Mouse (Mus musculus) intestine, embryonic 14.5 days (tissue): ENCODE measurements around the gene Patz1. TPM values are rescaled to one million over a fixed set of nuclear protein-coding genes. Genes with fewer than 3 reads are reported as not detected.
A peak's percentile ranks its signal among the peaks of the same experiment; 100 is the strongest.

Experiments
- ATAC-seq: fragments of 200-750 bp; cut with Nextera tagmentation; replicated peaks from 2 replicates; pipeline ENCODE4 v1.8.0; 2017; ENCODE audit warnings: low read depth, moderate number of reproducible peaks, moderate TSS enrichment, moderate library complexity; ENCODE audit not compliant: low FRiP score, low TSS enrichment
- DNase-seq: peaks from one replicate; pipeline ENCODE4 v3.0.0-alpha.2; 2018; ENCODE audit warnings: low spot score
- H3K27ac ChIP-seq: fragments of 300-500 bp; sonication (generic); 2 replicates; pipeline ENCODE4 v1.5.1; 2014; ENCODE audit warnings: low read depth, mild to moderate bottlenecking, control low read depth
- H3K27me3 ChIP-seq: fragments of 300-500 bp; sonication (generic); replicated peaks from 2 replicates; pipeline ENCODE4 v1.6.1; 2014; ENCODE audit warnings: low read length, control low read depth; ENCODE audit not compliant: control insufficient read depth, insufficient read depth
- H3K36me3 ChIP-seq: fragments of 300-500 bp; sonication (generic); 2 replicates; pipeline ENCODE4 v1.6.1; 2014; ENCODE audit warnings: low read length, control low read depth; ENCODE audit not compliant: control insufficient read depth, insufficient read depth
- H3K4me1 ChIP-seq: fragments of 300-500 bp; sonication (generic); replicated peaks from 2 replicates; pipeline ENCODE4 v1.6.1; 2014; ENCODE audit warnings: low read length, control low read depth, mixed read lengths; ENCODE audit not compliant: control insufficient read depth, insufficient read depth
- H3K4me2 ChIP-seq: fragments of 300-500 bp; sonication (generic); 2 replicates; pipeline ENCODE4 v1.6.1; 2014; ENCODE audit warnings: low read length
- H3K4me3 ChIP-seq: fragments of 300-500 bp; sonication (generic); 2 replicates; pipeline ENCODE4 v1.5.1; 2014; ENCODE audit warnings: low read depth, low read length, control low read depth, mixed read lengths
- H3K9ac ChIP-seq: fragments of 300-500 bp; sonication (generic); 2 replicates; pipeline ENCODE4 v1.6.1; 2014; ENCODE audit warnings: mild to moderate bottlenecking, low read length
- H3K9me3 ChIP-seq: fragments of 300-500 bp; sonication (generic); 2 replicates; pipeline ENCODE4 v1.6.1; 2016; ENCODE audit warnings: low read length, control low read depth; ENCODE audit not compliant: control insufficient read depth
- WGBS: fragments of 180-500 bp; shearing (Covaris S2); extraction: QIAGEN DNeasy Blood & Tissue Kit; methylation state at CpG from one replicate; pipeline ENCODE4 v1.1.7; 2014; 5-methylcytosine and 5-hydroxymethylcytosine counted together
- polyA plus RNA-seq: library from polyadenylated mRNA; unstranded; fragments of >200 nt; fragmentation: Nextera tagmentation; extraction: Ambion mirVana; gene quantifications from 2 replicates; pipeline ENCODE4 v1.2.1, GENCODE M21; 2014

The Patz1 gene
- polyA plus RNA-seq, 1 experiment from 2014 or later = 50.6 TPM

DNA sequence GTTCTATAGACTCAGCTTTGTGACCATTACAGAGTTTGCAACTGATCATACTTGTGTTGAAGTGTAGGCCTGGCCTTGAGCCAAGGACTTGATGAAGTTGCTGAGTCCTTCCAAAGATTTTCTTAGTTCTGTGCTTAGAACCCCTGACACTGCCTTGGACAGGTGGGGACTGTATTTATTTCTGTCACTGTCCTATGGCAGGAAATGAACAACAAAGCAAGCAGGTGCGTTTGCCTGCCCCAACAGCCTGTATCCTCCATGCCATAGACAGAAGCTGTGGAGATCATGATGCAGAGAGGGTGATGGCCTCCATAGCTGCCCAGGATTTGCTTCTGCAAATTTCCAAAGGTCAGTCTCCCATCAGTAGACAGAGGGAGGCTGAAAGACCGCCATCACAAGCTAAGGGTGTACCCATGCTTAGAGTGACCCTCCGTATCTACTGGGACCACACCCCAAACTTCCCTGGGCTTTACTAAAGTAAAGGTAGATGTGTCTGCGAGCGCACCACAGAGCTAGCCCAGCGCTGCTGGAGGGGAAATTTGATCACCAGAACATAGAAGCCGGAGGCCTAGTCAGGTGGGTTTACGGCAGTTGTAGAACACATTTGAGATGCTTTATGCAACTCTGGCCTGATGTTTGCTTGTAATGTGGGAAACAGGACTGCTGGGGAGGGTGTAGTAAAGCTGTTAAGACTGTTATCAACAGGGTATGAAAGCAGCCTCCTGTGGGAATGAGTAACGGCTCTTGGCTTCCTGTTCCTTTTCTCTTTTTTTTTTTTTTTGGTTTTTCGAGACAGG lies 22.3 kb downstream of the Patz1 start:
- Histone ChIP-seq H3K27me3 (no peaks in the 10 kb centered on the region), H3K4me1 (no peaks in the 10 kb centered on the region)
- WGBS = 92% methylated on average over 9 of the region's 10 CpGs

DNA sequence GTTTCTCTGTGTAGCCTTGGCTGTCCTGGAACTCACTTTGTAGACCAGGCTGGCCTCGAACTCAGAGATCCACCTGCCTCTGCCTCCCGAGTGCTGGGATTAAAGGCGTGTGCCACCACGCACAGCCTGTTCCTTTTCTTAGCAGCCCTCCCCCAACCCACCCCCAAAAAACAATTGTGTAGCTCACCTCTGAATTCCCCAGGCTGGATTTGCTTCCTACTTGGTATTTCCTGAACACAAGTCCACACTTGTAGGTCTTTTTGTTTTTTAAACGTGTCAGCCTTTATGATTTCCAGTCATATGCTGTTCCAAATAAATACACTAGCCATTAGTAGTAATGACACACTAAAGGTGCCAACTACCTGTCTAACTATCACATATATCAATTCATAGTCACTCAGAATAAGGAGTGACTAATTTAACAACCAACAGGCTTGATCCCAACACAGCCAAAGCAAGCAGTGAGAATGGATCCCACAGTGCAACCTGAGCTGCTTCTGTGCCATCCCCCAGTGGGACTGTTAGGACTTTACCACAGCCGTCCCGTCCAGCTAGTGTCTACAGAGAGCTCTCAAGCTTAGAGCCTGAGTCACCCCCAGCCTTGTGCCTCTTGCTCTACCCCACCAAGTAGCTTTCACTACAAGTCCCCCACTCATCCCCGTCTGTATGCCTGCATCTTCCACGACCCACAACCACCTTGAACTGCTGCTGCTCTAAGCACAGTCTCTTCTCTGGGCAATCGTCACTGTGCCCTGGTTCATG lies 23.1 kb downstream of the Patz1 start:
- Histone ChIP-seq H3K4me2 (no peak overlapping the region), H3K9ac (no peak overlapping the region), H3K4me3 (no peak overlapping the region), H3K27me3 (no peaks in the 10 kb centered on the region), H3K36me3 (peaks cover 48% of the 10 kb centered on the region), H3K4me1 (no peaks in the 10 kb centered on the region), H3K27ac (no peak overlapping the region), H3K9me3 (no peaks in the 10 kb centered on the region)
- no peak for ATAC-seq
- WGBS = 86% methylated on average over 10 of the region's 10 CpGs
- no peak for DNase-seq

More for the DNA sequence above, 22.3 kb downstream of the Patz1 start:
- Histone ChIP-seq H3K9me3 (no peaks in the 10 kb centered on the region), H3K36me3 (peaks cover 56% of the 10 kb centered on the region), H3K4me2 (no peak overlapping the region), H3K27ac (no peak overlapping the region), H3K4me3 (no peak overlapping the region), H3K9ac (no peak overlapping the region)
- no peak for DNase-seq
- ATAC-seq = no peak

DNA sequence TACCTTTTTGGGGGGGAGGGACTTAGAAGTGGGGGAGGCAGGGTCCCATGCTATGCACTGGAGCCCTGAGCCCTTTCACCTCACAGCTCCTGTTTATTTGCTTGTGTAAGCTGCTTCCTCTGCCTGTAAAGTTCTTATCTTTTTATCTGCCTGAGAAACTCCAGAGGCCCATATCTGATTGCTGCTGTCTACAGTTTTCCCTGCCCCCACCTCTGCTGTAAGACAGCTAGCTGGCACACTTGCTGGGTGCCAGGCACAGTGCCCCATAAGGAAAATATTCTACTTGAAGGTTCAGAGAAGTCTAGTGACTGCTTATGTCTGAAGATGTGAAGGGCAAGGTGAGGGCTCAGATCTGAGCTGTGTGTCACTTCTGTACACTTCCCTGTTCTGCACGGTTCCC lies 24.6 kb downstream of the Patz1 start:
- ATAC-seq = no peak
- Histone ChIP-seq H3K27me3 (no peaks in the 10 kb centered on the region), H3K9ac (no peak overlapping the region)

DNA sequence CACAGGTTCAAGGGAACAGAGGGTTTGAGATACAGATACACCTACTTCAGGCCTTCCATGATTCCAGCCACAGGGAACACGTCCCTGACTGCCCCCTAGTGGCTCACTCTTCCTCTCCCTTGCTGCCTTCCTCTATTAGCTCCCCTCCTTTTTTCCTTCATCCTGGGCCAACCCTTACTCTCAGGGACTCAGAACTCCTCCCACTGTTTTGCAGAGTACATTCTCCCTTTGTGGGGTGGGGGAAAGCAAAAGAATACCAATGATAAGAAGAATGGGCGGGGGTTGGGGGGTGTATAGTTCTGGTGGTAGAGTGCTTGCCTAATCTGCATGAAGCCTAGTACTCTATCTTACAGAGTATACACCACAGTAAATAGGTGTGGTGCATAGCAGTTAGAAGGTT lies 25.5 kb downstream of the Patz1 start:
- Histone ChIP-seq H3K4me1 (no peaks in the 10 kb centered on the region), H3K4me2 (no peak overlapping the region), H3K4me3 (no peak overlapping the region), H3K9ac (no peak overlapping the region), H3K27me3 (no peaks in the 10 kb centered on the region), H3K36me3 (peaks cover 24% of the 10 kb centered on the region), H3K9me3 (no peaks in the 10 kb centered on the region), H3K27ac (no peak overlapping the region)
- 0 out of 2 replicates have a peak, but pooled peaks have one; percentile 13 for ATAC-seq
- DNase-seq = peak; percentile 69
- WGBS = 40% methylated on average over 2 of the region's 2 CpGs

More for the DNA sequence above, 24.6 kb downstream of the Patz1 start:
- Histone ChIP-seq H3K4me3 (no peak overlapping the region), H3K4me2 (no peak overlapping the region), H3K27ac (no peak overlapping the region), H3K4me1 (no peaks in the 10 kb centered on the region), H3K9me3 (no peaks in the 10 kb centered on the region), H3K36me3 (peaks cover 33% of the 10 kb centered on the region)
- no peak for DNase-seq
- 79% methylated on average over 1 of the region's 1 CpGs for WGBS

DNA sequence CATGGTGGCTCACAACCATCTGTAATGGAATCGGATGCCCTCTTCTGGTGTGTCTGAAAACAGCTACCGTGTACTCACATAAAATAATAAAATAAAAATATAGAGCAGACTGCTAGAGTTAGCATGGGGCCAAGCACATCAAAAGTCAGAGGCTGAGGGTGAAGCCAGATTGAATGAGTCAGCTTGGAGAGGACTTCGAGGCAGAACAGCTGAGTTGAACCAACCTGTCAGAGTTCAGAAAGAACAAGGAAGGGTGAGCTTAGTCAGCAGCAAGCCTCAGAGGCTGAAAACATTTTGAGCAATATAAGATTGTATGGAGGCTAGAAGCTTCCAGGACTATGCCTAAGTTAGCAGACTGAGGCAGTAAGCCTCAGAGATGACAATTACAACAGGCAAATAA lies 29.6 kb downstream of the Patz1 start:
- no peak overlapping the region for H3K4me3 ChIP-seq
- H3K4me2 ChIP-seq = no peak overlapping the region
- H3K4me1 ChIP-seq = no peaks in the 10 kb centered on the region
- H3K9ac ChIP-seq = no peak overlapping the region
- no peaks in the 10 kb centered on the region for H3K27me3 ChIP-seq
- H3K27ac ChIP-seq = no peak overlapping the region
- DNase-seq (no peak), ATAC-seq (no peak)
- WGBS = 90% methylated on average over 3 of the region's 3 CpGs
- no peaks in the 10 kb centered on the region for H3K36me3 ChIP-seq
- H3K9me3 ChIP-seq = no peaks in the 10 kb centered on the region

DNA sequence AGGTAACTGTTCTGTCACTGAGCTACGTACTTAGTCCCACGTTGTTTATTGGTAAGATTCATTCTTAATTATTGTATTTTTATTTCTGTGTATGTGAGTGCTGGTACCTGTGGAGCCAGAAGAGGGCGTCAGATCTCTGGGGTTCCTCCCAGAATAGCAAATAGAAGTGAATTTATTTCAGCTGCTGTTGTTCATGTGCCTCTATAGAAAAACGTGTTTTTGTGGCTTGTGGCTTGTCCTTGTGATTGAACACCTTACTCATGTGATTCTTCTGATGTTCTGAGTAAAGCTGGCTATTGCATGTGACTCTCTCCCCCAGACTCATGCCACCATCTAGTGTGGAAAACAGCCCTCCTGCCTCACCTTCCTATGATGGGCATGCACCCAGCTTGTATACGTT lies 39.6 kb downstream of the Patz1 start:
- no peaks in the 10 kb centered on the region for H3K9me3 ChIP-seq
- no peaks in the 10 kb centered on the region for H3K36me3 ChIP-seq
- H3K4me2 ChIP-seq = no peak overlapping the region
- no peak overlapping the region for H3K4me3 ChIP-seq
- H3K27ac ChIP-seq = no peak overlapping the region
- no peak overlapping the region for H3K9ac ChIP-seq
- no peak for DNase-seq
- no peaks in the 10 kb centered on the region for H3K27me3 ChIP-seq
- peaks cover 12% of the 10 kb centered on the region for H3K4me1 ChIP-seq
- no peak for ATAC-seq
- WGBS = 77% methylated on average over 5 of the region's 5 CpGs

DNA sequence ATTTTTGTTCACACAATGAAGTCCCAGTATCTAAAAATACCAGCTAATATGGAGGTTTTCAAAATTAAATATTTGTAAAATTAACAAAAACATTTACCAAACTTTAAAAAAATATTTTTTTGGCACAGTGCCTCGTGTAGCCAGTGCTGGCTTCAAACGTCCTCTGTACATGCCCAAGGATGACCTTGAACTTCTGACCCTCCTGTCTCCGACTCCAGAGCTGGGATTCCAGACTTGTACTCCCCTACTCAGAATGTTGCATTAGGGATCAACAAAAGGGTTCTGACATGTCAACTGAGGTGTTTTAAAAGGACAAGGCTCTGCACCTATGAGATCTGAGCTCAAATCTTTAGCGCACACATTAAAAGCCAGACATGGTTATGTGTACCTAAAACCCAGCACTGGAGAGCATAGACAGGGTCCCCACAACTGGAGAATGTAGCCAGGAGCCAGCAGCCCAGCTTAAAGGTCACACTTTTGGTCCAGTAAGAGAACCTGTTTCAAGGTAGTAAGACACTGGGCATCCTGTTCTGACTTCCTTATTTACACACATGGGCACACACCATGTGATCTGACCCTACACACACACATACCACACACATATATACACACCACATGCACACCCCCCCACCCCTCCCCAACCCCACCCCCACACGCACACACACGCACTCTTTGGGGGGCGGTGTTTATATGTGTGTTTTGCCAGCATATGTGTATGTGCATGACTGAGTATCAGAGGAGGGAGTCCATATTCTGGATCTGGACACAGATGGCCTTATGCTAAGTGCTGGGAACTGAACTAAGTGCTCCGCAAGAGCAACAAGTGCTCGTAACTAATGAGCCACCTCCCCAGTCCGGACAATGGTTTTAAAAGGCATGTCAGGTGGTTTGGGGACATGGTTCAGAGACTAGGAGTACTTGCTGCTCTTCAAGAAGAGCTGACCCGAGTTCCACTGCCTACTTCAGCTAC lies 40.4 kb downstream of the Patz1 start:
- 76% methylated on average over 11 of the region's 11 CpGs for WGBS
- H3K27ac ChIP-seq = no peak overlapping the region
- H3K9ac ChIP-seq = no peak overlapping the region

DNA sequence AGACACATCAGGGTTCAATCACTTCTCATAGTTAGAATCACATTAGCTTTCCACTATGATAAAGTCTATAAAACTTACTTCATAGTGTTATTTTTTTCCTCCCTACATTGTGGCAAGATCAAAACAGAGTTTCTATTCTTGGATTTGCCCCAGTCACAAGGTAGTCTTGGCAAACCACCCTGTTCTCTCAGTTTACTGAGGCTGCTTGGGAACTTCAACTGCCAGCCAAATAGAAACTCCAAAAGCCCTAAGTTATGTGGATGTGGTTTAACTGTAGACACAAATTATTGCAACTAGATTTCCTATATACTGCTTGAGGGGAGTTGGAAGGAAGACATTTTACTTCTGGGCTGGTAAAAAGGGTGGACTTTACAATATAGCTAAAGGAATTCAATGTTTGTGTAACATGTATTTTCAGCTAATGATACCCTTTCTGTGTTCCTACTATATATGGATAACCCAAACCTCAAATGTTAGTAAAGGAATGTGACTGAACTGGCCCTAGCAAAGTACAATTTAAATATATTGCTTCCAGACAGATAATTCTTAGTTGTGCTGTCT lies 41.3 kb downstream of the Patz1 start, which contains the start of gene Pik3ip1:
Gene Pik3ip1, plus strand, starts transcription at position 511 of the 561 bp plus-strand sequence.
- peak within 1 kb of the TSS; percentile 45 for H3K9ac ChIP-seq
- no peaks in the 10 kb centered on the region for H3K27me3 ChIP-seq
- H3K4me3 ChIP-seq = peak within 1 kb of the TSS; percentile 42
- peak within 1 kb of the TSS; percentile 1; the same call in 1 of the 2 replicates for H3K27ac ChIP-seq
- ATAC-seq (no peak), DNase-seq (no peak)
- H3K9me3 ChIP-seq = no peaks in the 10 kb centered on the region
- H3K36me3 ChIP-seq = no peaks in the 10 kb centered on the region
- H3K4me2 ChIP-seq = peak within 1 kb of the TSS; percentile 97
- H3K4me1 ChIP-seq = peaks cover 17% of the 10 kb centered on the region

More for the DNA sequence above, 40.4 kb downstream of the Patz1 start:
- ATAC-seq = no peak
- DNase-seq = no peak
- Histone ChIP-seq H3K9me3 (no peaks in the 10 kb centered on the region), H3K4me3 (no peak overlapping the region), H3K36me3 (no peaks in the 10 kb centered on the region), H3K4me2 (no peak overlapping the region), H3K4me1 (peaks cover 12% of the 10 kb centered on the region), H3K27me3 (no peaks in the 10 kb centered on the region)
